Mouse (Mus musculus): ENCODE data around the gene Pmel.

GRCm38 (mm10) chr10:128665806-128666205 lies 38.2 kb upstream of the Pmel start:
- TF ChIP-seq CTCF (IDR thresholded peaks at IDR 0.05; ENCODE audit: low read depth, low read length) (no peak), POLR2A (IDR thresholded peaks at IDR 0.05; ENCODE audit: borderline replicate concordance, low read depth, low read length) (no peak)
